Mouse (Mus musculus): Measurements from ENCODE around the gene Tnfsf13.
A peak's percentile ranks its signal among the peaks of the same experiment; 100 is the strongest.

The Tnfsf13 gene

GRCm38 (mm10) chr11:69680136-69680855 is 5.3 kb downstream of the Tnfsf13 start:
- peak; percentile 71 for DNase-seq

GRCm38 (mm10) chr11:69679144-69679543 is 6.4 kb downstream of the Tnfsf13 start:
- DNase-seq = no peak

DNA sequence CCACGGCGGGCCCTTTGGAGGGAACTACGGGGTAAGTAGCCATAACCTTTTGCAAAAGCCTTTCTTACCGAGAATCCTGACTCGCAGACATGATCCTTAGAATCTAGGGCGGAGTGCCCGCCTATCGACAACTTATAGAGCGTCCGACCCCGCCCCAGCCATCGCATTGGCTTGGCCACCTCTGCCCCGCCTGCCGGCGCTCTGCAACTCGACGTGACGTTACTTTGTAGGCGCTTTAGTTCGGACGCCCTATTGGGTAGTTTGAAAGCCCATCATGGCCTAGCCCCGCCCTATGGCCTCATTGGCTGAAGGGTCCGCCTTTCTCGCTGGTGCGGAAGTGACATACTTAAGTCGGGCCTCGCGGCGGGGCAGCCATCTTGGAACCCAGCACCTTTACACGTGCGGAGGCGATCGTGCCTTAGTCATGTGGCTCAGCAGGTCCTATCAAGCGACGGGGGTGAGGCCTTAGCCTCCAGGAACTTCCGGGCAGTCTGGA is 13.3 kb downstream of the Tnfsf13 start, which contains the start of gene Eif4a1:
TSS of gene Eif4a1 (minus strand) at position 213 of the 496 bp plus-strand sequence.
- DNase-seq = peak; percentile 100

DNA sequence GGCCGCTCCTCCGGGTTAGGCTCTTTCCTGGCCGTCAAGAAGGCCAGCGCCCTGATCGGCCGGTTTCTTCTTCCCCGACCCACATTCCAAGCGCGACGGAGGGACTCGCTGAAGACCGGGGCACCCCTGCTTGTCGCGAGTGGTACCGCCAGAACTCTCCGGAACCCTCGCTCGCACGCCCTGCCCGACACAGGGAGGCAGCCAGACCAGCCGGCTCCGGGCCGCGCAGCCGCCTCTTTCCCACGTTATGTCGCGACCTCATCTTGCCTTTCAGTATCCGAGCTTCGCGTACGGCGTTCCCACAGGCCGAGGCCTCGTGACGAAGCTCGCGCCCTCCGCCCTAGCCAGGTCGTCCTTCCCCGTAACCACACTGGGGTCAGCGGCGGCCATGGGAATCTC is 13.9 kb downstream of the Tnfsf13 start:
- no peak for DNase-seq

- peak; percentile 97 for DNase-seq
Measured at GRCm38 (mm10) chr11:69670786-69671725, 14.5 kb downstream of the Tnfsf13 start.

- no peak for DNase-seq
Measured at GRCm38 (mm10) chr11:69666665-69667005, 18.9 kb downstream of the Tnfsf13 start.

DNA sequence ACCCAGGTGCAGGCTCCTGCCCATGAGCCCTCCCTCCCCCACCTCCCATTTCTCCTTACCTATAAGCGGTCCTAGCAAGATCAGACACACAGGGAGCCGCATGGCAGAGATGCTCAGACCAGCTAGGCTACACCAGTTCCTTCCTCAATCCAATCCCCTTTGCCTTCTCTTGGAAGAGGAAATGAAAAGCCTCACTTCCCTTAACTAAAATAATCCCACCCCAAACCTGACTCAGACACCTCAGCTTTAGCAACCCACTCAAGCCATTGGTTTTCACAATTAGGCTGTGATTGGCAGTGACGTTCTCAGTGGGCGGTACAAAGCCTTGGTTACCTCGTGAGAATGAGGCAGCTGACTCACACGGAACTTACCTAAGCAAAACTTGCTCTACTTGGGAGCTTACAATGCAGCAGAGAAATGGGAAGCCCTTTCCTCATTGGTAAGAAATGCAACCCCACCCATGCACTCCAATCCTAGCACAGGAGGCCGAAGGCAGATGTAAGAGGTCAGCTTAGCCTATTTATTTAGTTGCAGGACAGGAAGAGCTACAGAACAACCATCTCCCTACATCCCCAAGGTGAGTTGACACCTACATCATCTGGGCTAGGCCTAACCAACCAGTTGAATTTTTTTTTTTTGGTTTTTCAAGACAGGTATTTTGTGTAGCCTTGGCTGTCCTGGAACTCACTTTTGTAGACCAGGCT is 19.5 kb downstream of the Tnfsf13 start, which contains the start of gene Cd68:
TSS of gene Cd68 (minus strand) at position 193 of the 704 bp plus-strand sequence.
- no peak for DNase-seq

- DNase-seq = peak; percentile 30
Measured at GRCm38 (mm10) chr11:69665457-69665960, 20.1 kb downstream of the Tnfsf13 start.

DNA sequence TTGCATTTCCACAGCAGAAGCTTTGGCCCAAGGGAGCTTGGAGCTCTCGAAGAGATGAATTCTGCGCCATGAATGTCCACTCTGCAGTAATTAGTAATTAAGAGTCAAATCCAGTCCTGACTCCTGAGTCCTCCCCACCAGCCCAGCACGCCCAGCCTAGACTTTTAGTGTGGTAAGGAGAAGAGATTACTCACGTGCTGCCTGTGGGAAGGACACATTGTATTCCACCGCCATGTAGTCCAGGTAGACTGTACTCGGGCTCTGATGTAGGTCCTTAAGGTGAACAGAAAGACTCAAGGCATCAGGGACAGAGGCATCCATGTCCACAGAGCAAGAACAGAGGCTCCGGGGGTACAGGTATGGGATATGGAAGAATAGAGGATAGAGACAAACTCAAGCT is 20.7 kb downstream of the Tnfsf13 start:
- peak; percentile 30 for DNase-seq

DNA sequence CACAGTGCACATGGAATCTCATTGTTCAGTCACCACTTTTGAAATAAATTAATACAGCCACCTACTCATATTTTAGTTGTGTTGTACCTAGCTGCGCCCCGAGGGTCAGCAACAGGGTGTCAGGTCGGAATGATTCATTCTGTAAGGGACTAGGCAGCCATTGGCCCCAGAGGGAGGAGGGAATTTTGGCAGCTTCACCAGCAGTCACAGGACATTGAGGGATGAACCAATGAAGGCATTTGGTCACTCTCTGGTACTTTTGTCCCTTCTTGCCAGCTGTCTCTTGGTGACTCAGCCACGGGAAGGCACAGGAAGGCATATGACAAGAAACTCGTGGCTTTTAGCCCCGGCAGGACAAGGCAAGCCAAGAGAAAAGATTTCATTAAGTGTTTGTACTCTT is 21.8 kb downstream of the Tnfsf13 start:
- peak; percentile 60 for DNase-seq

DNA sequence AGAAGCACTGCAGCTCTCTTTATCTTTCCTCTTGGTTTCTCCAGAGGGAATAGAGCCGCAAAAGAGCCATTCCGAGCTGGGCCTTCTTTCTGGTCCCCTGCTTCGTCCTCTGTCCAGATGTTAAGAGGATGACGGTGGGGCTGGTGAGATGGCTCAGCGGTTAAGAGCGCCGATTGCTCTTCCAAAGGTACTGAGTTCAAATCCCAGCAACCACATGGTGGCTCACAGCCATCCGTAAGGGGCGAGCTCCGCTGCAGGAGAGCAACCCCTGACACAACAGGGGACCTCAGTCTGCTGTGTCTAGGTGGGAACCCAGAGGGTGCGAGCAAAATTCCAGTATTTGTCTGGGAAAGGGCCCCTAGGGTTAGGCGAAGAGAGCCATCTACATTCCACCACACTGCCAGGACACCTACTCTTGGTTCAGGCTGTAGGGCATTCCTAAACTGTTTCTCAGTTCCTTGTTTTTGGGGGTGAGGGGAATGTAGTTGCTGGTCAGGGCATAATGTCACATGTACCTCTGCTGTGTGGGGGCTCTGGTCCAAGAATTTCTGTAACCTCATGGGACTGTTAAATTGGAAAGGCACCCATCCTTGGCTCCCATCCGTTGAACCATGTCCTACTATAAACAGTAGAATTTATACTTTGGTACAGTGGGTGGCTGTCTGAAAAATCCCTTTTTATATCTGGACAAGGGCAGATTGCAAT is 22.5 kb downstream of the Tnfsf13 start:
- peak; percentile 72 for DNase-seq

DNA sequence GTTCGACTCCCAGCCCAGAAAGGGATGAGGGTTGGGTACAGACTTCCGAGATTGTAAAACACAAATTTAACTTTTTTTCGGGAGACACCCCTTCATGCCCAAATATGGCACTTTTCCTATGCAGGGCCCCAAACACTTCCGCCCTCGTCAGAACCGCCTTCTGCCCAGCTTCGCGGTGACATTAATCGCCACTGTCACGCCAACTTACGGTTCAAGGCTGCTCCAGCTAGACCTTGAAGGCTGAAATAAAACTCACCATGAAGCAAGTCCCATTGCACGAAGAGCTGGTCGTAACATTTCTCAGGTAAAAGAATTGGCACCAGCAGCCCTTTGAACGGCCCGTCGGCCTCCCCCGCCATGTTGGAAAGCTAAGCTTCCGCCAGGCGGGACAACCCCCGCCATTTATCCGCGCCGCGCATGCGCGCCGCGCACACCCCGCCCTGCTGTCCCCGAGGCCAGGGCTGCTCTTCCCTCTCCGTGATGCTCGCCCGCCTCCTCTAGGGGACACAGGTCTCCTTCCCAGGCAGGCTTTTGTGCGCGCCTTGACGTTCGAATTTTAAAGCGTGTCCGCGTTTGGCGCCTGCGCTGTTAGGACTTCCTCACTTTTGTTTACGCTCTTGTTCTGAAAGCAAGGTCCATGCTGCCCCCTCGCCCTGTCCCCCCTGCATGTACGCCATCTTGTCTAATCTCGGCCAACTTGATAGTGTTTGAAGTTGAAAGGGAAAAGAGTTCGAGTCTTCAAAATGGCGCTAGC is 23.2 kb downstream of the Tnfsf13 start, which contains the start of gene Mpdu1:
TSS of gene Mpdu1 (minus strand) at position 430 of the 754 bp plus-strand sequence.
- DNase-seq = peak; percentile 98

DNA sequence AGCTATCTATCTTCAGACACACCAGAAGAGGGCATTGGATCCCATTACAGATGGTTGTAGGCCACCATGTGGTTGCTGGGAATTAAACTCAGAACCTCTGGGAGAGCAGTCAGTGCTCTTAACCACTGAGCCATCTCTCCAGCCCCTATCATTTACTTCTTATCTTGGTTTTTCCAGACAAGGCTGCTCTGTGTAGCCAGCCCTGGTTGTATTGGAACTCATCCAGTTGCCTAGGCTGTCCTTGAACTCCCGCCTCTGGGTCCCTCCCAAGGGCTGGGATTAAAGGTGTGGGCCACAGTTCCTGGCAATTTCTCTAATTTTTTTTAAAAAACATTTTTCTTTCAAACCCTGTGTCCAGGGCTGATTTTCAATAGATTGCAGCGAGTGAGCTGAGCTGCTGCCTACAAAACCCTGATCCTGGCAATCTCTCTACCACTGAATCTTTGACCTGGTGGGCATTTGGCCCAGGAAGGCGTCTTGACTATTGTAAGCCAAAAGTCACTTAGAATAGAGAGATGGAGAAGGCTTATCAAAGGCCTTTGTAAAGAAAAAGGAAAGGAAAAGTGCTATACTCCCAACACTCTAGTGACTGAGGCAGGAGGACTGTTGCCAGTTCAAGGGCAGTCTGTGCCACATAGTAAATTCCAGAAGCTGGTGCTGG is 24.2 kb downstream of the Tnfsf13 start:
- peak; percentile 56 for DNase-seq

GRCm38 (mm10) chr11:69657462-69657881 is 28.1 kb downstream of the Tnfsf13 start:
- DNase-seq = peak; percentile 45

DNA sequence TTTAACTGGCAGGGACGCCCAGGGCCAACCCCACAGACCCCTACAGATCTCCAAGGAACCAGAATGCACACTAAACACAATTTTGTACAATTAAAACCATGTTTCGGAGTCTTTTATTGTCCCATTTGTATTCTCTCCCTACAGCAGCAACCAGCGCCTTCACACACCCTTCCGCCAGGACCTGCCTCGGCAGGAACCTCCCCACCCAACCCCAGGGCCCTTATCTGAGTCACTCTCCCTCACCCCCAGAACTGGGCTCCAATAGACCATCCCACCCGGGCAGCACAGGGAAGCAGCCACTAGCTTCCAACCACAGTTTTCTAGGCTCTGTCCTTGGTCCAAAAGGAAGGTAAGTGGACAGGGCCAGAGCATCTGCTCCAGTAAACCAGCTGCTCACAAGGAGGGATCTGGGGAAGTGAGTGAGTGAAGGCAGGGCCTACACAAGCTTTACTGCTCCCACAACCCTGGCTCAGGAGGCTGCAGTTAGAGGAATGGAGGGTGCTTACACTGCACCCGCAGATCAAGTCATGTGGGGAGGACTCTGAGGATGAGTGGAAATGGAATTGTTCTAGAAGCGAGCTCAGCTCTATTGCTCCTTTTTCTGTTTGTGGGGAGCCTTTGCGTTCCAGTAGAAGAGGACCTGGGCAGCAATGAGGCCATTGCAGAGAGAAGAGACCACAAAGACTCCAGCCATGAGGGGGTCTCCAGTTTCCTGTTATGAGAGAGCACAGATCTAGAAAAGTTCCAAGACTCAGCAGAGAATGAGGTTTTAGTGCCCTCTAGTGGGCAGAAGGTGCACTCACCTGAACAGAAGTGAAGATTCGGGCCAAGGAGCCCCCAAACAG is 28.7 kb downstream of the Tnfsf13 start:
- no peak for DNase-seq

GRCm38 (mm10) chr11:69656065-69656455 is 29.5 kb downstream of the Tnfsf13 start:
- peak; percentile 32 for DNase-seq

DNA sequence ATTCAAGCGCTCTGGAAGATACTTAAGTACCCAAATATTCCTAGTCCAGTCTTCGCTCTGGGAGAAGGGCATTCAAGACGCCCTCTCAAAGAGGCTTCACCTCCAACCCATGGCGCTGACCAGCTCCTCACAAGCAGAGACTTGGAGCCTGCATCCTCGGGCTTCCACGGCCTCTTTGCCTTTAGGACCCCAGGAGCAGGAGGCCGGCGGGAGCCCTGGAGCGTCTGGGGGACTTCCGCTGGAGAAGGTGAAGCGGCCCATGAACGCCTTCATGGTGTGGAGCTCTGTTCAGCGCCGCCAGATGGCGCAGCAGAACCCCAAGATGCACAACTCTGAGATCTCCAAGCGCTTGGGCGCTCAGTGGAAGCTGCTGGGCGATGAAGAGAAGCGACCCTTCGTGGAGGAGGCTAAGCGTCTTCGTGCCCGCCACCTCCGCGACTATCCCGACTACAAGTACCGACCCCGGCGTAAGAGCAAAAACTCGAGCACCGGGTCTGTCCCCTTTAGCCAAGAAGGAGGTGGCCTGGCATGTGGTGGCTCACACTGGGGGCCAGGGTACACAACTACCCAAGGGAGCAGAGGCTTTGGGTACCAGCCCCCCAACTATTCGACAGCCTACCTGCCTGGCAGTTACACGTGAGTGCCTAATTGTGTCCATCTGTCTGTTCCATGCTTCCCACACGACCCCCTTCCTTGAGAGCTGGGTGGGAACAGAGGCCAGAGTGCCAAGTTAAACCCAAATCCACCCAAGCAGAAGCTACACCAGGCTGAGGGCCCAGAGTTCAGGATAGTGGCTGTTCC is 30.1 kb downstream of the Tnfsf13 start, which contains the start of gene Sox15:
TSS of gene Sox15 (plus strand) at position 51 of the 801 bp plus-strand sequence.
- peak; percentile 69 for DNase-seq

DNA sequence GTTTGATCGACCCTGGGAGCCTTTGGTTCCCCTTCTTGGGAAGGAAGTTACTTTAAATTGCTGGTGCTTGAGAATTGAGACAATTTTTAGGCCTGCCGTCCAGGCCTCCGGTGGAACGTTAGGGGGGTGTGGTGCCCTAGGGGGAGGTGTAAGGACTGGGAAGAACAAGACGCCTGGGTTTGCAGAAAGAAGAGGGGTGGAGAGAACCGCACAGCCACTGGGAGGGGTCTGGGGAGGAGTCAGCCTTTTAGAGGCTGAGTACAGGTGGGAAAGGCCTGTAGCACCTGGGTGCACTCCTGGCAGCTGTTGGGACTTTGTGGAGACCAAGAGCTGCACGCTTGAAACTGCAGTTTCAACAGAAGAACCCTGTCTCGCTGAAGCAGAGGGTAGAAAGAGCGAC is 30.8 kb downstream of the Tnfsf13 start:
- DNase-seq = no peak

DNA sequence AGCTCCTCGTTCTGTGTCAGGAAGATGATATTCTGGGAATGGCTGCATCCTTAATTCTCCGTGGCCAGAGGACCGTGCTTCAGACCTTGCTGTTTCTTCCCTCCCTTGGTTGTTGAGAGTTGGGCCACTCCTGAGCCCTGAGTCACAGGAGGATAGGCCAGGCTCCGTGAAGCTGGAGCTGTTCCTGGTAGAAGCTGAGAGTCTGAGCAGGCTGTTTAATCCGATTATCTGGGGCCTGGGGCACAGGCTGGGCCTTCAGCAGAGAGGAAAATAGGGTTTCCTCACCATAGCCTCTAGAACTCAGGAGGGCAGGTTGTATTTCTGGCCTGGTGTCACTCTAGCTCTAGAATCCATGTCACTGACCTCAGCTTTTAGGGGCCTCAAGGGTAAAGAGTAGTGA is 32.2 kb downstream of the Tnfsf13 start:
- no peak for DNase-seq
